Mouse (Mus musculus): ENCODE results near the gene Cryz.
A peak's percentile ranks its signal among the peaks of the same experiment; 100 is the strongest.
"Not testable (repeated sequence)": the region's sequence is repeated elsewhere in the genome, so short reads cannot be mapped to it uniquely, and the experiment has no call there.

Gene Cryz

GRCm38 (mm10) chr3:154604871-154605270 is 8.4 kb downstream of the Cryz start:
- no peak for ATAC-seq (ENCODE audit: insufficient number of reproducible peaks, low FRiP score, low TSS enrichment)

GRCm38 (mm10) chr3:154607896-154608295 is 11.4 kb downstream of the Cryz start:
- no peak for ATAC-seq (ENCODE audit: insufficient number of reproducible peaks, low FRiP score, low TSS enrichment)

GRCm38 (mm10) chr3:154611888-154612287 is 15.4 kb downstream of the Cryz start:
- no peak for ATAC-seq (ENCODE audit: insufficient number of reproducible peaks, low FRiP score, low TSS enrichment)

GRCm38 (mm10) chr3:154614771-154615170 is 18.3 kb downstream of the Cryz start:
- no peak for ATAC-seq (ENCODE audit: insufficient number of reproducible peaks, low FRiP score, low TSS enrichment)

GRCm38 (mm10) chr3:154615304-154615703 is 18.8 kb downstream of the Cryz start:
- no peak for ATAC-seq (ENCODE audit: insufficient number of reproducible peaks, low FRiP score, low TSS enrichment)

GRCm38 (mm10) chr3:154616106-154616505 is 19.6 kb downstream of the Cryz start:
- ATAC-seq (ENCODE audit: insufficient number of reproducible peaks, low FRiP score, low TSS enrichment): no peak

- no peak; the same call in 1 of the 2 replicates for ATAC-seq (ENCODE audit: insufficient number of reproducible peaks, low FRiP score, low TSS enrichment)
These were observed 31.8 kb downstream of the Cryz start for GRCm38 (mm10) chr3:154628284-154628683.

GRCm38 (mm10) chr3:154631281-154631680 is 34.8 kb downstream of the Cryz start:
- not testable (repeated sequence) for ATAC-seq (ENCODE audit: insufficient number of reproducible peaks, low FRiP score, low TSS enrichment)

- no peak for ATAC-seq (ENCODE audit: insufficient number of reproducible peaks, low FRiP score, low TSS enrichment)
These were observed 36.6 kb downstream of the Cryz start for GRCm38 (mm10) chr3:154633091-154633490.

GRCm38 (mm10) chr3:154646638-154647442 is 50.3 kb downstream of the Cryz start:
- ATAC-seq (ENCODE audit: insufficient number of reproducible peaks, low FRiP score, low TSS enrichment): peak; percentile 72

- 0 out of 2 replicates have a peak, but pooled peaks have one; percentile 20 for ATAC-seq (ENCODE audit: insufficient number of reproducible peaks, low FRiP score, low TSS enrichment)
These were observed 50.9 kb downstream of the Cryz start for GRCm38 (mm10) chr3:154647443-154647780.

GRCm38 (mm10) chr3:154649411-154650285 is 53.1 kb downstream of the Cryz start:
- ATAC-seq (ENCODE audit: insufficient number of reproducible peaks, low FRiP score, low TSS enrichment): no peak

GRCm38 (mm10) chr3:154651192-154651821 is 54.8 kb downstream of the Cryz start:
- ATAC-seq (ENCODE audit: insufficient number of reproducible peaks, low FRiP score, low TSS enrichment): no peak

- peak; percentile 43; the same call in 1 of the 2 replicates for ATAC-seq (ENCODE audit: insufficient number of reproducible peaks, low FRiP score, low TSS enrichment)
These were observed 56.3 kb downstream of the Cryz start for GRCm38 (mm10) chr3:154652581-154653420.

GRCm38 (mm10) chr3:154653454-154653853 is 56.9 kb downstream of the Cryz start:
- ATAC-seq (ENCODE audit: insufficient number of reproducible peaks, low FRiP score, low TSS enrichment): no peak

- ATAC-seq (ENCODE audit: insufficient number of reproducible peaks, low FRiP score, low TSS enrichment): no peak
These were observed 57.8 kb downstream of the Cryz start for GRCm38 (mm10) chr3:154654284-154654683.

GRCm38 (mm10) chr3:154654901-154655300 is 58.4 kb downstream of the Cryz start:
- ATAC-seq (ENCODE audit: insufficient number of reproducible peaks, low FRiP score, low TSS enrichment): no peak

- ATAC-seq (ENCODE audit: insufficient number of reproducible peaks, low FRiP score, low TSS enrichment): no peak
These were observed 59.2 kb downstream of the Cryz start for GRCm38 (mm10) chr3:154655711-154656110.

- ATAC-seq (ENCODE audit: insufficient number of reproducible peaks, low FRiP score, low TSS enrichment): 0 out of 2 replicates have a peak, but pooled peaks have one; percentile 16
These were observed 67.0 kb downstream of the Cryz start, which contains the start of gene Erich3 for GRCm38 (mm10) chr3:154663545-154663944. Gene Erich3, plus strand, starts transcription at chr3:154663859.

Data from cerebellum, adult (tissue).